Mouse (Mus musculus): ENCODE measurements around the gene Lrrc52.

The Lrrc52 gene

DNA sequence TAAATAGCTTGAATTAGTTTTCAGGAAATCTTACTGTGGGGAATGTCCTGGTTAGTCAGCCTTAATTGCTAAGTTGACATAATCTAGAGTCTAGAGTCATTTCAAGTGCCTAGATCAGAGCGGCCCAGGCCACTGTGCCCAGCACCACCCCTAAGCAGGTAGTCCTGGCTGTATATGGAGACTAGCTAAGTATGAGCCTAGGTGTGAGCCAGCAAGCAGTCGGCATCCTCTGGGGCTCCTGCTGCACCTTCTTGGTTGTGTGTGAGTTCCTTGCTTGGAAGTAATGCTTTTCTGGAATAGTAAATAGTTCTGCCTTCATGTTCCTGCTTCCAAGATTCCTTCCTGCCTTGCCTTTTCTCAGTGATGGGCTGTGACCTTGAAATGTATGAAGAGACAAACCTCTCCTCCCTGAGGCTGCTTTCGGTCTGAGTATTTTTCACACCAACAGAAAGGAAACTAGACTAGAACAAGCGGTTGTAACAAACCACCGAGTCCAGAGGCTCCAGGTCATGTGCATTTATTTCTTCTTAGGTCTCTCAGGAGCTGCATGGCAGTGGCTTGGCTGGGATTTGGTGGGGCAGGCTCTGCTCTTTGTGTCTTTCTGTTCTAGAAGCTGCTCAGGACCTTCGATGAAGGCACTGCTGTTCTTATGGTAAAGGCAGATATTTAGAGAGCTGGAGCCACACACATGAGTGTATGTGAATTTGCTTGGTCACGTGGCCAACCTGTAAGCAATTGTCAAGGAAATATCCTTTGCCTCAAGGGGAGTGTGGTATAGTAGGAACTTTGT lies 30.2 kb downstream of the Lrrc52 start:
- no peak for DNase-seq

DNA sequence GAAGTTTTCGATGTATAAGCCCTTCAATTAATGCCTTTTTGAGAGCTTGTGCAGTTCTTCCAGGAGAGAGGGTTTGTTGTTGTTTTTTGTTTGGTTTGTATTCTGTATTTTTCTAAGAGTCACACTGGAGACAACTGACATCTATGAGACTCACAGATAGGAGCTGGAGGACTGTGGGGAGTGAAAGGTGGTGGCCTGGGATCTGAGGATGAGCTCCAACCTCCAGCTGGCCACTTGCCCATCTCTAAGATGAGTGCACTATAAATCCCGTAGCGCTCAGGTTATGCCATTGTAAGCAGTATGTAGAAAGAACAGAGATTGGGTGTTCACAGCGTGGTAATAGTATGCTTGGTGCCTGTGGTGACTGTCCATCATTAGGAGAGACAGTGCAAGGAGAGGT lies 31.6 kb downstream of the Lrrc52 start:
- no peak for DNase-seq

DNA sequence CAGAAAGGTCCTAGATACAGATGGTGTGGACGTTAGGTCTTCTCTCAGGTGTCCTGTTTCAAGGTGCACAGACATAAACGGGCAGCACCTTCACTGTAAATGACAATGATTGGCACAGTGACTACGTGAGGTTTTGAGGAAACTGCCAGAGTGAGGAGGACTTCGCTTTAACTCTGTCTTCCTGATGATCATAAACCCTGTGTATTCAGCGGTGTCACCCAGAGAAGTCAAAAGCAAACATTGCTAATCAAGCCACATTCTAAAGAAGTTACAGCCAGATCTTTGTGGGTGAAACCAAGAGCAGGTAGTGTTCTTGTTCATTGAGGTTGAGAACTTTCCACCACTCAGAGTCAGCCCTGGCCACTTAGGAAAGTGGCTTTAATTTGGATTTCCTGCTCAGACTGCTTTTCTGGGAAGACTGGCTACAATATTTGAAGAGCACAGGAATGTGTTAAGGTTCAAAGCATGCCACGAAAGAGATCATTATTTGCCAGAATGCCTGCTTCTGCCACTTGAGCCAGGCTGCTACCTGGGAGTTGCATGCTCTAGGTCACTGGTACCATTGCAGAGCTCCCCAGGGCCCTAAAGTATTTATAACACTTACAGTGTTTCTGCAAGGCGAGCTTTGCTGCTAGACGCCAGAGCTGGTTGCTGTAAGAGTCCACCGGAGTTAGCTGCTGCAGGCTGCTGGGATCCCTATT lies 35.5 kb downstream of the Lrrc52 start:
- no peak for DNase-seq

DNA sequence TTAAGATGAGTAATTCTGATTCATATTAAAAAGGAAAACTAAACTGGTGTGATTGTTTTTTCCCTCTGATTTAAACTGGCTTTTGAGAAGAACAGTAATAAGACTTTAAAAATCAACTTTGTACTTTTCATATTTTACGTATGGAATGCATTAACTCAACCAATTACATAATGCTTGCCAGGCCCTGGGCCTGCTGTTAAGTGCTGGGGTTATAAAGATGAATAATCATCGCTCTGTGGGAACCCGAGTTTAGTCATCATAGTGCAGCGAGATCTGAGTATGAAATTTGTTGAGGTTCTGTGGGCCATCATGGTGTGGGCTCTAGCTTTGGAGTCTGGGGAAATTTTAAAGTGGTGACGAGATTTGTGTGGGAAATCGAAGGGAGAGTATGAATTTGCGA lies 39.9 kb downstream of the Lrrc52 start:
- DNase-seq: no peak

DNA sequence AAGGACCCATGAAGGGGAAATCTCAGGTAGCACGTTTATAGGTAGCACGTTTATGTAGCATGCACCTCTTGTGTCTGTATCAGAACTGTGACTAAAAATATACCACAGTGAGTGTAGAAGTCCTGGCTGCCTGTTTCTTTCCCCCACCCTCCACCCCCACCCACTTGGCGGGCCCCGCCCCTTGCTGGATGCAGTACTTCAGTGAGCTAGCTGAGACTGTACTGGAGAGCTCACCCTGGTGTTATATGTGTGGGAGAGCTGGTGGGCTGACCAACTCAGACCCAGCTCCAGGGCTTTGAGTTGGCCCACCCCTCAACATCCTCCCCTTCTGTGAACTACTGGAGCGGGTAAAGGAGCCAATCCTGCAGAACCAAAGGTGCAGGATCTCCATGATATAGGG lies 41.0 kb downstream of the Lrrc52 start:
- no peak for DNase-seq

DNA sequence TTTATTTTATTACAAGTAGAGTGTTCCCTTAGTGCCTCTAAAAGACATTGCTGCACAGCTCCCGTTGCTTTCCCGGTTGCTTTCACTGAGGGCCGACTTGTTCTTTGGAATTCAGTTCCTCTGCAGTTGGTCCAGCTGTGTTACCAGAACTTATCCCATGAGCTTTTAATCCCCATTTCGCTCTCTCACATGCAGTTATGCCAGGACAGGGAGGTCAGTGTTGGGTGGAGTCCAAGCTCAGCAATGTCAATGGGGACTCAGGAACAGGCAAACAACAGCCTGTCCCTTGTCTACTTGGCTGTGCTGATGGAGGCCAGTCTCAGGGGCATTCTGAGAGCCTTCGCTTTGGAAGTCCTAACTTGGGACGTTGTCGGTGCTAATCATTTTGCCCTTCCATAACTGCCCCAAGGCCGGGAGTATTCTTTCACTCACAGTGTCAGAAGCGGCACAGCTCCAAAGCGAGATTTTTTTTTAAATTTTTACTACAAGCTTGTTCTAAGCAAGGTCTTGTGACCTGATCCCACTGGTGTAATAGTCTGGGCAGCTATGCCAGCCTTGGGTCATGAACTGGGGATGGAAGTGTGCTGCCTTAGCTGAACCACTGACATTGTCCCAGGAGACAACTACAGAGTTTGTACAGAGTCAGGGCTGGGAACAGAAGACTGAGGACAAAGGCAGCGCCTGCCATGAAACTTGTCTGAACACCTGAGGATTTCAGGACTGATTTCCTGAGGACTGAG lies 43.9 kb downstream of the Lrrc52 start:
- DNase-seq: no peak

DNA sequence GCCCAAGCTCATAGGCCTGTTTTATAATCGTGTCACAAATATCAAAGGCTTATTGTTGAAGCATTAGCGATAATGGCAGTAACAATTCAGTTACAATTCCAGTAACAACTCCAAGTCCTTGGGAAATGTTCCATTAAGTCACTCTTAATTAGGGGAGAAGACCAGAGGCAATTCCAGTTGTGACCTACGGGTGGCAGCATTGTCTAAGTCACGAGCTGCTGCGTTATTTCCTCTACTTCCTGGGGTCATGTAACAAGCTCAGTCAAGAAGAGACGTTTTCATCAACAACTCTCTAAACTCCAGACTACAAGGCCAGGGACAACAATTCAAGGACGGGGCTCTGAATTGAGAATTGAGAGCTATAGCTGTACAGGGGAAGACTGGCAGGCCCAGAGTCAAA lies 51.7 kb downstream of the Lrrc52 start:
- peak; percentile 62 to 73 for DNase-seq

DNA sequence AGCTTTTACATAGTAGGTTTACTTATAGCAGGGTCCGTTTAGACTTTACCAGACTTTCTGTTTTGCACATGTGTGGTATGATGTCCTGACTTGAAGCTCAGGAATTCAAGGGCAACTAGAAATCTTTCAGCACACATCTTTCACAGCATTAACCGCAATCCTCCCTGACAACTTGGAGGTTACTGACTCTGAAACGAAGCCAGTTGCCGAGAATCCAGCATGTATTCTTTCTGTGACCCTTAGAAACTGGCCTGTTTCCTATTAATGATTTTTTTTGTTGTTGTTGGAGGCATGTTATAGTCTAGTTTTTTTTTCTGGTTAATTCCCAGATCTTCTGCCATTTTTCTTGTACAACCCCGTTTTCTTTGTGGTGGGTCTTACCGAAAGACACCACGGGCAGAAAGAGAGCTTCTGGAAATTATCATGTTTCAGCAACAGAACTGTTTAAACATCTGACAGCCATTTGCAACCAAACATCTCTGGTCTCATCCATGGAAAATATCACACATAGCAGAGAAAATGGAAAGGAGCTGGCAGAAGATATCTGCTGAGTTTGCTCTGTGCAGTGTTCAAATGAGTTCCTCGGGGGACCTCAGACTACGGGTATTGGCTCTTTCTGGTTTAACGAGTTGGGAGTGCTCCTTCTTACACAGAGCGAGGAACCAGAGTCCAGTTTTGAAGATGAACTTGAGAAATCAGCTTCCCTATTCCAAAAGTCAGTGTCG lies 54.4 kb downstream of the Lrrc52 start:
- DNase-seq: no peak

DNA sequence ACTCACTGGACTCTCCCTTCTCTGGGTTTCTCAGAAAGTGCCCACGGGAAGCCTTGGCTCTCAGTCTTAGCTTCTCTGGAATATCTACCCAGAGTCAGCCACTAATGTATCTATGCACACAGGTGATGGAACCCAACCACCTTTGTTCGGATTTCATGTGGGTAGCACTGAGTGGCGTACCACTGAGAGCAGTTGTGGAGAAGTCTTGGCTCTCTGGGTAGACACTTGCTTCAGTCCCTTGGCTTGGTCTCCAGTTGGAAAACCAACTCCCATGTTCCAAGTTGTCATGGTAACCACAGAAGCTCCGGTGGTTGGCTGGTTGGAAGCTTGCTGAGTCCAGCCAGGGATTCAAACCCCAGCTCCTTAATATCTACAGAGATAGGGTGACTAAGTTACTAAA lies 57.0 kb downstream of the Lrrc52 start:
- no peak for DNase-seq

DNA sequence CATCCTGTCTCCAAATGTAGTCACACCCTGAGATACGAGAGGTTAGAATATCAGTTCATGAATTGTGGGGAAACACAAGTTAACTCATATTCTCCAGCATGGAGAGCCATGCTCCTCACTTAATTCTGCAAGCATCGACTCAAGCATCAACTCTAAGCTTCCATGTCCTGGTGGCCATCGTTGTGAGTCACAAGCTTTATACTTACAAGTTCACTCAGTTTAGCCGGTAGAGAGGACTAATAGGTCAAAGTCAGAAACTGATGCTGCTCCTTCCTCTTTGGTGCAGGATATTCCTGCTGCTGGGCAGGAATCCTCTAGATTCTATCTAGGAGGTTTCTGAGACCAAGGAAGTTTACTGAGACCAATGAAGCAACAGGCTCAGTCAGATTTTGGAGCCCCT lies 61.3 kb downstream of the Lrrc52 start:
- no peak for DNase-seq
